Mouse (Mus musculus): ENCODE measurements around the gene Cabp7.

DNA sequence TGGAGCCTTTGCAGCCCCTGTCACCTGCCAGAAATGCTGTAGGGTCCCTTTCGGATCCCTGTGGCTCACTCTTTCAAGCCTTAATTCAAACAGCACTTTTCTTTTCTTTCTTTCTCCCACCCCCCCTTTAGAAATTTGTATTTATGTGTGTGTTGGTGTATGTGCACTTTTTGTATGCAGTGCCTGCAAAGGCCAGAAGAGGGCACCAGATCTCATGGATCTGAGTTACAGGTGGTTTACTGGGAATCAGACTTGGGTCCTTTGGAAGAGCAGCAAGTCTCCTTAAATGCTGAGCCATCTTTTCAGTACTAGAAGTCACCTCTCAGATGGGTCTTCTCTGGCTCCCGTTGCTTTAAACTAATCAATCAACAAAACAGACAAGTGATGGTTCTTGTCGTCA, 7.5 kb upstream of the Cabp7 start:
- TF ChIP-seq GATA1 (IDR thresholded peaks at IDR 0.05; ENCODE audit: low read length) (no peak), TAL1 (IDR thresholded peaks at IDR 0.05; ENCODE audit: low read length) (no peak)
